Mouse (Mus musculus) left cerebral cortex, postnatal 36 days (tissue): Measurements from ENCODE around the gene Gpc3. TPM values are rescaled to one million over a fixed set of nuclear protein-coding genes. Genes with fewer than 3 reads are reported as not detected.

Source experiments
- microRNA-seq: library from miRNA; unstranded; fragments of <30 nt; microRNA quantifications from one replicate; pipeline ENCODE4 v1.2.0, GENCODE M21; 2022
- total RNA-seq, 2 experiments: library from RNA; stranded (reverse); gene quantifications; 2 replicates each; pipeline ENCODE4 v1.2.3; 2021

Gene Gpc3
- total RNA-seq, 2 experiments from 2014 or later, result 3.1 to 5.2 TPM

Small RNAs within 50 kb of the gene (microRNA-seq; reads per million reads assigned to microRNA genes)
- gene Mir6384 (not detected), gene Mir717 (not detected)

Other genes starting within 250 kb of the Gpc3 start
- 1 to 10 TPM; 2.4 to 2.7 TPM for gene Ccdc160, start 177.2 kb upstream of the Gpc3 start, total RNA-seq